Mouse (Mus musculus) ovary, adult 18-20 months (tissue): ENCODE measurements around the gene St13.

Experiments
- DNase-seq: peaks from one replicate; pipeline ENCODE4 v3.0.0; 2022; ENCODE audit warnings: low spot score, mixed read lengths

Gene St13

GRCm38 (mm10) chr15:81399638-81400315 lies at the start of gene St13, which contains the start of gene Xpnpep3:
Gene St13 (minus strand): TSS chr15:81400077.
Gene Xpnpep3 (plus strand): TSS chr15:81400138.
- peak; percentile 95 for DNase-seq

GRCm38 (mm10) chr15:81448463-81448862 lies 48.6 kb upstream of the St13 start:
- no peak for DNase-seq

- no peak for DNase-seq
Measured at GRCm38 (mm10) chr15:81439236-81439635, 39.4 kb upstream of the St13 start.

- DNase-seq = no peak
Measured at GRCm38 (mm10) chr15:81438345-81438744, 38.5 kb upstream of the St13 start.

GRCm38 (mm10) chr15:81431195-81431594 lies 31.3 kb upstream of the St13 start:
- no peak for DNase-seq

DNA sequence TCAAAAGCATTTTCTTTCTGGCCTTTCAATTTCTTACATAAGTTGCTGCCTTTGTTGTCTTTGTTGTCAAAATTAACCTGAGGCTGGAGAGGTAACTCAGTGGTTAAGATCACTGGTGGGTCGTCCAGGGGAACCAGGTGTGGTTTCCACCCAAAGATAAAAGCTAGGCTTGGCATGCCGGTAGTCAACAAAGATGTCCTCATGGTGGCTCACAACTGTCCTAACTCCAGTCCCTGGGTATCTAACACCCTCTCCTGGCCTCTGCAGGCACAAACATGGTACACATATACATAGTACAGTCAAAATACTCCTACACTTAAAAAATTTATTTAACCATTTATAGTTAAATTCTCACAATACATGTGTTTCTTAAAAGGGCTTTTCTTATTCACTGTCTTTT lies 28.1 kb upstream of the St13 start:
- no peak for DNase-seq

DNA sequence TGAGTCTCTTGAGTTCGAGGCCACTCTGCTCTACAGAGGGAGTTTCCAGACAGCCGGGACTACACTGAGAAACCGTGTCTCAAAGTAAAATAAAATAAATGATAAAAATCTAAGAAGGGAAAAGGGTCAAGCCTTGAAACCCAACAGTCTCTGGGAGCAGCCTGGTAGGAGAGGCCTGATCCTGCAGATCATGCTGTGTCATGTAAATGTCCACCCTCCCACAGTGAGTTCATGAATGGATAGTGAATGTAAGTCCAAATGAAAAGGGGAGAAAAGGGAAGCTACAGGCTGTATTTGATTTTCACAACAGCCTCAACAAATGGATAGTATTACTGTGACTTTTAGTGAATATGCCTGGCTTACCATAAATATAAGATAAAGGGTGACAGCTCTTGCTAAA lies 25.4 kb upstream of the St13 start:
- no peak for DNase-seq

DNA sequence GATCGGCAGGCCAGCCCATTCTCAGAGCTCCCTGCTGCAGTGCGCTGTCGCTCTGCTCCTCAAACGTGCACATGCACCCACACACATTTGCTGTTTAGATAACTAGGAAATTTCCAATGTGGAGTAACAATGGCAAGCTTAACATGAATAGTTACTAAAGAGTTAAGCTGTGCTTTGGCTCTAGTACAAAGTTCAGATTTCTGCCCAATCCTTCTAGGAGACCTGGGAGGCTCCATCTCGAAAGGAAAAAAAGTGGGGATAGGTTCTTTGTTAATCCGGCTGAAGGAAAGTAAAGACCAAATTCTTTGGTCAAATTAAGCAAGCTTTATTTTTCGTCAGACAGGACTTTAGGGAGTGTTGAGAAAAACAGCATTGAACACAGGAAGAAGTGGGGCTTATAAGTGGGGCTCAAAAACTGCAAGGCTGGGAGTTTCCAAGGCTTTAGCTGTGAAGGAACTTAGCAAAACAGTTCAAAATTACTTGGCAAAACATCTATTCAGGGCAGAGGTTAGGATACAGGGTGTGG lies 22.3 kb upstream of the St13 start:
- no peak for DNase-seq

GRCm38 (mm10) chr15:81421454-81421853 lies 21.6 kb upstream of the St13 start:
- DNase-seq = no peak

GRCm38 (mm10) chr15:81418065-81418464 lies 18.2 kb upstream of the St13 start:
- DNase-seq = no peak

- DNase-seq = peak; percentile 54
Measured at GRCm38 (mm10) chr15:81416763-81417310, 17.0 kb upstream of the St13 start.

- no peak for DNase-seq
Measured at GRCm38 (mm10) chr15:81408199-81408598, 8.3 kb upstream of the St13 start, which contains the start of gene Dnajb7. Gene Dnajb7 (minus strand): TSS chr15:81408299.

DNA sequence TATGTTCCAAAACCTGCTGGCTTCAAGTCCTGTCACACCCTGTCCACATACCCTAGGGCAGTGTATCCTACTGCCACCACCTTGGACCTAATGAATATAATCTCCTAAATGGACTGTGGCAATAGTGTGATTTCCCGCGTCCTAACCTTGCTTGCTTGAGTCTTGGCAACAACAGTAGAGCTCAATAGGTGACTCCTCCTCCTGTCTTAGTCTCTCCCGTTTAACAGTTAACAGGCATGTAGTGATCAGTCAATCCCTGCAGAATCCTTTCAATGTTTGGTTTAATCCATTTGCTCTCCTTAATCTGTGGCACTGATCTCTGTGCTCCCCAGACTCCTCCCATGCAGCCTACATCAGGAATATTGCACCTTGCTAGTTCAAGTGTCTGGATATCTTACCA lies 5.1 kb upstream of the St13 start:
- no peak for DNase-seq

DNA sequence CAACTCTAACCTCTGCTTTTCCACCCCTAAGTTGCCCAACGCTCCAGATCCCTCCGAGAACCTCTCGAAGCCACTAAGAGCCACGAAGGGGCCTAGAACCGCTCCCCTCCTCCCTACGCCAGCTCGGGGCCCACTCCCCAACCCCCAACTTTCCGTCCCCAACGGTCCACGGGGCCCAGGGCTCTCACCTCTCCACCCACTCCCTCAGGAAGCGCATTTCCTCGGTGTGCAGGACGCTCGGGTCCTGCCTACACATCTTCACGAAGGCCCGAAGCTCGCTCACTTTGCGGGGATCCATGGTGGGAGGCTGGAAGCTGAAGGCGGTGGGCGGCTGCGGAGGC lies 610 bp downstream of the St13 start:
- DNase-seq = no peak

DNA sequence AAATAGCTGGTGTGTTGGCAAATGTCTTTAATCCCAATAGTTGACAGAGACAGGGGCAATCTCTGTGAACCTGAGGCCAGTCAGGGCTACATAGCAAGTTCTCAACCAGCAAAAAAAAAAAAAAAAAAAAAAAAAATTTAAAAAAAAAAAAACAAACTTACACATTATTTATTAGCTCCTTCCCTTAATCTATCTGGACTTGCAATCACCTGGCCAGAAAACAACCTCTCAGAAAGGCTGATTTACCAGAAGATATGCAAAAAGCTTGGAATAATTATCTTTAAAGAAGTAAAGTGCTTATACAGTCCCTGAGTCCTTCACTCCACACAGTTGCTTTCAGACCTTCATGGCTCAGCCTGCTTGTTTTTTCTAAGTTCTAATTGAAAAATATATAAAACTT lies 1.7 kb downstream of the St13 start:
- no peak for DNase-seq

DNA sequence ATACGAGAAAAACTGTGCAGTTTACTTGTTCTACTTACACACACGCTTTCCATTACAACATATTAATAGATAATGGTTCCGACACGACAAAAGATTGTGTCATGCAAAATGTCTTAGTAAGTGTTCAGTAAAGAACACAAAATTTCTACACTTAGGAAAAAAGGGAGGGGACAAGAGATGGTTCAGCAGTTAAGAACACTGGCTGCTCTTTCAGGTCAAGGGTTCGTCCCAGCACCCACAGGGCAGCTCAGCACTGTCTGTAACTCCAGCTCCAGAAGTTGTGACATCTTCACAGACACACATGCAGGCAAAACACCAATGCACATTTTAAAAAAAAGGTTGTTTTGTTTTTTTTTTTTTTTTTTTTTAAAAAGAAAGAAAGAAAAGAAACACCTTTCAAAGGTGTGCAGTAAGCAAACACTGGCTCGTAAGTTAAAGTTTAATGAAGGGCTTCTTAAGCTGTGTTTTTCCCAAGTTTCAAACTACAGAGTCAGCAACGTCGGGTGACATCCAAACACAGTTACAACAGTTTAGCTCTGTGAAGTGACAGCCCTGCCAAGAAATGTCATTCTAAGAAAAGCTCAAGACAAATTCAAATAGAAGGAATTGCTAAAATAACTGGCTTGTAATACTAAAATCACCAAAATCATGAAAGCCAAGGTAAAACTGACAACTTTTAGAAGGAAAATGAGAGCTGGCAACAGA lies 5.5 kb downstream of the St13 start:
- no peak for DNase-seq

GRCm38 (mm10) chr15:81392997-81393396 lies 6.9 kb downstream of the St13 start:
- no peak for DNase-seq

DNA sequence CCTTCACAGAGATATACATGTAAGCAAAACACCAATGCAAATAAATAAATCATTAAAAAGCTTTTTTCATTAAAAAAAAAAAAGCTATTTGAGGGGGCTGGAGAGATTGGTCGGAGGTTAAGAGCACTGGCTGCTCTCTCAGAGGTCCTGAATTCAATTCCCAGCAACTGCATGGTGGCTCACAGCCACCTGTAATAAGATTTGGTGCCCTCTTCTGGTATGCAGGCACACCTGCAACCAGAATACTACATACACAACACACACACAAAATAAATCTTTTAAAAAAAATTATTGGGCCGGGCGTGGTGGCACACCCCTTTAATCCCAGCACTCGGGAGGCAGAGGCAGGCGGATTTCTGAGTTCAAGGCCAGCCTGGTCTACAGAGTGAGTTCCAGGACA lies 13.6 kb downstream of the St13 start:
- no peak for DNase-seq

DNA sequence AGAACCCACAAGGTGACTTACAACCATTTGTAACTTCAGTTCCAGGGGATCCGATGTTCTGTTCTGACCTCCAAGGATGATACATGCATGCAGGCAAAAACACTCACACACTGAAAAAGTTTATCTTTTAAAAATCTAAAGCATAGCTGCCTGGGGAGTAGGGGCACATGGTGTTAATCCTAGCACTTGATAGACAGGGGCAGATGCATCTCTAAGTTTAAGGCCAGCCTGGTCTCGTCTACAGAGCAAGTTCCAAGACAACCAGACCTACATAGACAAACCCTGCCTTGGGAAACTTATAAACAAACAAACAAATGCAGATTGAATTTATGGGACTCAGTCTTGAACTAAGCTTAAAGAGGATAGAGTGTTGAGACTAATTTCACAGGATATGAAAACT lies 21.0 kb downstream of the St13 start:
- DNase-seq = no peak

DNA sequence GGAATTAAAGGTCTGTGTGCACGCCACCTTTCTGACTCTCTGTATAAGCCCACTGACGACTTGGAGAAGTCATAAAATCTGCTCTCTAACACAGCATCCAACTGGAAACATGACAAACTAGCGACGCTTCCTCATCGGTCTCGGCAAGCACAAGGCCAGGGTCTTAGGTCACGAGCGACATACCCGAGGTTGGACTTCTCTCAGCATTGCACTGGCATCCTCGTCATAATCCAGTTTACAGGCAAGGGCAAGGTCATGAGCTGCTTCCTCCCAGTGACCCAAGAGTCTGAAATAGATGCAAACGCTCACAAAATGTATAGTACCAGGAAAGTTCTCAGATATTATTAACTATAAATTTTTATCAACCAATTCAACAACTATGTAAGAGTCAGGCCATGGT lies 25.3 kb downstream of the St13 start:
- no peak for DNase-seq

DNA sequence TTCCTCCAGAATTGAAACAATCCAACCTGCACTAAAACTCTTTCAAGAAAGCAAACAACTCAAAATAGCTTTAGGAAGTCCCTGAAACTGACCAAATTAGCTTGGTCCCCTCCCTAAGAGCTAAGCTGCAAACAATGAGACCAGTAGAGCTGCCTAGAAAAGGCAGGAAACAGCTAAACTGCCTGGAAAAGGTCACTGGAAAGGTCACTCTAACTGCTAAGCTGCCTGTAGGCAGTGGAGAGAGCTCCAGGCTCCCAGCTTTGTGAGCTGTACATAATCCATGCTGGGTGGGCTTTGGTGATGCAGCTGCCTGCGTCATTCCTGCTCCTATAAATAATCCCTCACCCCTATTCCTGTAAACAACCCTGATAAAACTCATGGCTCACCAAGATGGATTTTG lies 29.5 kb downstream of the St13 start:
- no peak for DNase-seq

GRCm38 (mm10) chr15:81368601-81369000 lies 31.3 kb downstream of the St13 start:
- no peak for DNase-seq

DNA sequence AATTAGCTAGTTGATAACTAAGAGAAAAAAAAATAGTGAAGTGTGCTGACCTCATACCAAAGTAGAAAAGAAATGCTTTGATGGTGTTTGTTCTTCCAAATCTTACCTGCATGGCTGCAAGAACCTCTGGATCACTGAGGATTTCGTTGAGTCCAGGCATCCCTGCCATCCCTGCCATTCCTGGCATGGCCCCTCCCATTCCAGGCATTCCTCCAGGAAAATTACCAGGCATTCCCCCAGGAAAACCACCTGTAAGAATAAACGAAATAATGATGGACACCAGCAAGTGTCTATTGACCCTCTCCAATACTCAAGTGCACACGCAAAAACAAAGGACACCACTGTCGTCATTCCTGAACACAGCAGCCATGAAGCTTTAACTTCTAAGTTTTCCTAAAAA lies 33.6 kb downstream of the St13 start:
- DNase-seq = no peak
